Mouse (Mus musculus): Measurements from ENCODE around the gene Krtap29-1. TPM values are rescaled to one million over a fixed set of nuclear protein-coding genes. Genes with fewer than 3 reads are reported as not detected.

The Krtap29-1 gene
- polyA plus RNA-seq, 1 experiment, result not detected

- Histone ChIP-seq H3K9me3 (replicated peaks; ENCODE audit: control insufficient read depth, insufficient read depth, low read length, poor library complexity, severe bottlenecking) (no peaks in the 10 kb centered on the region), H3K4me1 (ENCODE audit: control insufficient read depth, insufficient read depth, low read length) (peaks cover 1% of the 10 kb centered on the region), H3K27me3 (ENCODE audit: control insufficient read depth, insufficient read depth, low read length, poor library complexity, severe bottlenecking) (no peaks in the 10 kb centered on the region), H3K9ac (ENCODE audit: low read depth, poor library complexity, severe bottlenecking) (no peak overlapping the region), H3K36me3 (ENCODE audit: control insufficient read depth, insufficient read depth, low read length, poor library complexity, severe bottlenecking) (no peaks in the 10 kb centered on the region), H3K27ac (ENCODE audit: insufficient read depth, low read length) (no peak overlapping the region), H3K4me3 (ENCODE audit: low read depth, low read length) (no peak overlapping the region)
- TF ChIP-seq EP300 (IDR thresholded peaks at IDR 0.05; ENCODE audit: insufficient read depth, low read depth, low read length) (no peak), POLR2A (IDR thresholded peaks at IDR 0.05; ENCODE audit: insufficient read depth, low read length) (no peak), CTCF (IDR thresholded peaks at IDR 0.05; ENCODE audit: low read depth, low read length) (no peak)
Measured at GRCm38 (mm10) chr11:99937751-99938264, 41.0 kb downstream of the Krtap29-1 start.

- Histone ChIP-seq H3K9me3 (replicated peaks; ENCODE audit: control insufficient read depth, insufficient read depth, low read length, poor library complexity, severe bottlenecking) (no peaks in the 10 kb centered on the region), H3K27me3 (ENCODE audit: control insufficient read depth, insufficient read depth, low read length, poor library complexity, severe bottlenecking) (no peaks in the 10 kb centered on the region), H3K36me3 (ENCODE audit: control insufficient read depth, insufficient read depth, low read length, poor library complexity, severe bottlenecking) (no peaks in the 10 kb centered on the region), H3K4me1 (ENCODE audit: control insufficient read depth, insufficient read depth, low read length) (peaks cover 1% of the 10 kb centered on the region), H3K27ac (ENCODE audit: insufficient read depth, low read length) (no peak within 1 kb of the TSS), H3K4me3 (ENCODE audit: low read depth, low read length) (no peak within 1 kb of the TSS), H3K9ac (ENCODE audit: low read depth, poor library complexity, severe bottlenecking) (no peak within 1 kb of the TSS)
- TF ChIP-seq CTCF (IDR thresholded peaks at IDR 0.05; ENCODE audit: low read depth, low read length) (no peak), POLR2A (IDR thresholded peaks at IDR 0.05; ENCODE audit: insufficient read depth, low read length) (no peak), EP300 (IDR thresholded peaks at IDR 0.05; ENCODE audit: insufficient read depth, low read depth, low read length) (no peak)
Measured at GRCm38 (mm10) chr11:99935991-99936390, 42.9 kb downstream of the Krtap29-1 start, which contains the start of gene Krtap31-2. TSS of gene Krtap31-2 (plus strand) at chr11:99936291.

Other genes starting within 250 kb of the Krtap29-1 start
- not detected in 2 replicates for gene Gm14180, start 244.8 kb downstream of the Krtap29-1 start, polyA plus RNA-seq (2011; ENCODE audit: insufficient read depth, insufficient read length, low read depth, missing spikeins)
- gene Gm11595, start 206.1 kb downstream of the Krtap29-1 start, polyA plus RNA-seq (2011; ENCODE audit: insufficient read depth, insufficient read length, low read depth, missing spikeins), result not detected in 2 replicates
- not detected in 2 replicates for gene Krtap4-8, start 198.3 kb downstream of the Krtap29-1 start, polyA plus RNA-seq (2011; ENCODE audit: insufficient read depth, insufficient read length, low read depth, missing spikeins)
- not detected in 2 replicates for gene Krtap4-9, start 193.9 kb downstream of the Krtap29-1 start, polyA plus RNA-seq (2011; ENCODE audit: insufficient read depth, insufficient read length, low read depth, missing spikeins)
- not detected in 2 replicates for gene Gm11596, start 185.6 kb downstream of the Krtap29-1 start, polyA plus RNA-seq (2011; ENCODE audit: insufficient read depth, insufficient read length, low read depth, missing spikeins)
- not detected in 2 replicates for gene Gm11569, start 180.1 kb downstream of the Krtap29-1 start, polyA plus RNA-seq (2011; ENCODE audit: insufficient read depth, insufficient read length, low read depth, missing spikeins)
- gene Gm11554, start 174.6 kb downstream of the Krtap29-1 start, polyA plus RNA-seq (2011; ENCODE audit: insufficient read depth, insufficient read length, low read depth, missing spikeins), result not detected in 2 replicates
- not detected in 2 replicates for gene Krtap4-13, start 169.2 kb downstream of the Krtap29-1 start, polyA plus RNA-seq (2011; ENCODE audit: insufficient read depth, insufficient read length, low read depth, missing spikeins)
- gene Gm11564, start 163.4 kb downstream of the Krtap29-1 start, polyA plus RNA-seq (2011; ENCODE audit: insufficient read depth, insufficient read length, low read depth, missing spikeins), result not detected in 2 replicates
- not detected in 2 replicates for gene 2300003K06Rik, start 141.0 kb downstream of the Krtap29-1 start, polyA plus RNA-seq (2011; ENCODE audit: insufficient read depth, insufficient read length, low read depth, missing spikeins)
- not detected in 2 replicates for gene Krtap4-16, start 127.4 kb downstream of the Krtap29-1 start, polyA plus RNA-seq (2011; ENCODE audit: insufficient read depth, insufficient read length, low read depth, missing spikeins)
- not detected in 2 replicates for gene Gm11568, start 121.1 kb downstream of the Krtap29-1 start, polyA plus RNA-seq (2011; ENCODE audit: insufficient read depth, insufficient read length, low read depth, missing spikeins)
- not detected in 2 replicates for gene Gm11559, start 114.6 kb downstream of the Krtap29-1 start, polyA plus RNA-seq (2011; ENCODE audit: insufficient read depth, insufficient read length, low read depth, missing spikeins)
- gene Krtap9-1, start 105.7 kb downstream of the Krtap29-1 start, polyA plus RNA-seq (2011; ENCODE audit: insufficient read depth, insufficient read length, low read depth, missing spikeins), result not detected in 2 replicates
- gene Gm11567, start 99.9 kb downstream of the Krtap29-1 start, polyA plus RNA-seq (2011; ENCODE audit: insufficient read depth, insufficient read length, low read depth, missing spikeins), result not detected in 2 replicates
- not detected in 2 replicates for gene Krtap31-1, start 71.1 kb downstream of the Krtap29-1 start, polyA plus RNA-seq (2011; ENCODE audit: insufficient read depth, insufficient read length, low read depth, missing spikeins)
- gene Gm11565, start 64.3 kb downstream of the Krtap29-1 start, polyA plus RNA-seq (2011; ENCODE audit: insufficient read depth, insufficient read length, low read depth, missing spikeins), result not detected in 2 replicates
- gene Krtap31-2, start 42.8 kb downstream of the Krtap29-1 start, polyA plus RNA-seq (2011; ENCODE audit: insufficient read depth, insufficient read length, low read depth, missing spikeins), result not detected in 2 replicates
- gene Krtap9-5, start 30.6 kb downstream of the Krtap29-1 start, polyA plus RNA-seq (2011; ENCODE audit: insufficient read depth, insufficient read length, low read depth, missing spikeins), result not detected in 2 replicates
- gene Krtap16-1, start 7.5 kb upstream of the Krtap29-1 start, polyA plus RNA-seq (2011; ENCODE audit: insufficient read depth, insufficient read length, low read depth, missing spikeins), result not detected in 2 replicates
- not detected in 2 replicates for gene Krtap17-1, start 14.9 kb upstream of the Krtap29-1 start, polyA plus RNA-seq (2011; ENCODE audit: insufficient read depth, insufficient read length, low read depth, missing spikeins)
- gene Krt33a, start 37.2 kb upstream of the Krtap29-1 start, polyA plus RNA-seq (2011; ENCODE audit: insufficient read depth, insufficient read length, low read depth, missing spikeins), result not detected in 2 replicates
- gene Krt33b, start 50.8 kb upstream of the Krtap29-1 start, polyA plus RNA-seq (2011; ENCODE audit: insufficient read depth, insufficient read length, low read depth, missing spikeins), result not detected in 2 replicates
- not detected in 2 replicates for gene Krt34, start 62.5 kb upstream of the Krtap29-1 start, polyA plus RNA-seq (2011; ENCODE audit: insufficient read depth, insufficient read length, low read depth, missing spikeins)
- not detected in 2 replicates for gene Krt31, start 71.5 kb upstream of the Krtap29-1 start, polyA plus RNA-seq (2011; ENCODE audit: insufficient read depth, insufficient read length, low read depth, missing spikeins)
- gene Krt32, start 109.2 kb upstream of the Krtap29-1 start, polyA plus RNA-seq (2011; ENCODE audit: insufficient read depth, insufficient read length, low read depth, missing spikeins), result not detected in 2 replicates
- gene Krt35, start 117.2 kb upstream of the Krtap29-1 start, polyA plus RNA-seq (2011; ENCODE audit: insufficient read depth, insufficient read length, low read depth, missing spikeins), result not detected in 2 replicates
- not detected in 2 replicates for gene Krt36, start 126.6 kb upstream of the Krtap29-1 start, polyA plus RNA-seq (2011; ENCODE audit: insufficient read depth, insufficient read length, low read depth, missing spikeins)
- gene Krt13, start 142.5 kb upstream of the Krtap29-1 start, polyA plus RNA-seq (2011; ENCODE audit: insufficient read depth, insufficient read length, low read depth, missing spikeins), result not detected in 2 replicates
- 0.37 and 0.41 TPM in 2 replicates for gene Krt15, start 156.9 kb upstream of the Krtap29-1 start, polyA plus RNA-seq (2011; ENCODE audit: insufficient read depth, insufficient read length, low read depth, missing spikeins)
- 83.7 and 93.1 TPM in 2 replicates for gene Krt19, start 169.6 kb upstream of the Krtap29-1 start, polyA plus RNA-seq (2011; ENCODE audit: insufficient read depth, insufficient read length, low read depth, missing spikeins)
- not detected in 2 replicates for gene Krt9, start 214.2 kb upstream of the Krtap29-1 start, polyA plus RNA-seq (2011; ENCODE audit: insufficient read depth, insufficient read length, low read depth, missing spikeins)
- 1.3 TPM in 1 of 2 replicates, not detected in the other for gene Krt14, start 228.5 kb upstream of the Krtap29-1 start, polyA plus RNA-seq (2011; ENCODE audit: insufficient read depth, insufficient read length, low read depth, missing spikeins)

Measured in ES-Bruce4 (cell line).